Mouse (Mus musculus): Measurements from ENCODE around the gene Nkrf.
"Not testable (repeated sequence)": the region's sequence is repeated elsewhere in the genome, so short reads cannot be mapped to it uniquely, and the experiment has no call there.

Nkrf gene

GRCm38 (mm10) chrX:36902321-36903114 lies at the start of gene Nkrf:
Gene Nkrf (minus strand): TSS chrX:36902899.
- DNase-seq (ENCODE audit: low read depth, low spot score), result no peak

DNA sequence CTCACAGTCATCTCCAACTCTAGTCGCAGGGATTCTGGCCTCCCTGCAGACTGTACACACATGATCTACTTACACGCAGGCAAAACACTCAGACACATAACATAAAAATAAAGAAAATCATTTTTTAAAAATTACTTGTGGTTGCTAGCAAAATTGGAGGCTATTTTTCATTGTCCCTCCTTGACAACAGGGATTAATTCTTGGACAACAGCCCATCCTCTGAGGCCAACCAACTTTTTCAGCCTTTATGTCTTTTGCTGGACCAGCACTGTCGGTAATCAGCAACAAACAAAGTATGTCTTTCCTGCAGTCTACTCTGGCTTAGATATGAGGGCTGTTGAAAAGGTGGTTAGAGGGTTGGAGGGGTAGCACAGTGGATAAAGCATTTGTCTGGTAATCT lies 38.4 kb upstream of the Nkrf start:
- DNase-seq (ENCODE audit: low read depth, low spot score), result no peak

DNA sequence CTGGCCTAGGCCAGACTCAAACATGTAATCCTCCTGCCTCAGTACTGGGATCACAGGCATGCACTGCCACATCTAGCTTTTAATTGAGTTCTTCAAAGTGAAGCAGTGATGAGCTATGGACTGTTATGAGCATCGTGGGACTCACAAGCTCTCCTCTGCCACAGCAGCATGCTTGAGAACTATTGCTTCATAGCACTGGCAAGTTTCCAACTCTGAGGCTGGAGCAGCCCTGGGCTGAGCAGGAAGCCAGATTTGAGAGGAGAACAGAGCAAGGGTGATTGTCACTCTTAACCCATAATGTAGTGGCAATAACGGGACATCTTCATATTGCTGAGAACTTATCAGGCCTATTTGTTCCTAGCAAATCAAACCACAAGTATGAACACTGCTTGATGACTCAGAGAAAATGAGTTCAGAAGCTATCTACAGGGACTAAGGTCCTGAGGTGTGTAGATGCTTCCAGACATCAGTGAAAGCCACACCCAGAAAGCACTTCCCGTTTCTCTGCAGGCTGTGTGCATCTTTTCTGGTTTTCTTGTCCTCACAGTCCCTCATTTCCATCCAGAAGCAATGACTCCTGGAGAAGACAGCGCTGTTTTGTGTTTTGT lies 37.2 kb upstream of the Nkrf start:
- no peak for DNase-seq (ENCODE audit: low read depth, low spot score)

GRCm38 (mm10) chrX:36935326-36935966 lies 32.7 kb upstream of the Nkrf start:
- no peak for DNase-seq (ENCODE audit: low read depth, low spot score)

DNA sequence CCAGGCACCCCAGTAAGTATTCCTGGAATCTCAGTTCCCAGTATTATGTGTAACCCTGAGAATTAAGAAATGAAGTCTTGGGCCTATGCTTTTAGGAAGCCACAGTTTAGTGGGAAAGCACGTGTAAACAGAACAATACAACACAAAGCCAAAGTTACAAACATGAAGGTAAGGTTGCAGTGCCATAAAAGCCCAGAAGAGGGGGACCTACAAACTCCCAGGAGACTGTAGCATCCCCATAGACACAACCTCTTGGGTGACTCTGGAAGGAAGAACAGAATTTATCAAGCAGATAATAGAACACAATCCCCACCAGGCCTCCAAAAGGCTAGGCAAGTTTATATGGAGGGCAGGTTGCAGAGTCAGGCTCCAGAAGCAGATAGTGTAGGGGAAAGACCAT lies 27.9 kb upstream of the Nkrf start:
- DNase-seq (ENCODE audit: low read depth, low spot score), result no peak

GRCm38 (mm10) chrX:36929694-36930093 lies 27.0 kb upstream of the Nkrf start:
- DNase-seq (ENCODE audit: low read depth, low spot score), result no peak

GRCm38 (mm10) chrX:36928791-36929190 lies 26.1 kb upstream of the Nkrf start:
- DNase-seq (ENCODE audit: low read depth, low spot score), result no peak

DNA sequence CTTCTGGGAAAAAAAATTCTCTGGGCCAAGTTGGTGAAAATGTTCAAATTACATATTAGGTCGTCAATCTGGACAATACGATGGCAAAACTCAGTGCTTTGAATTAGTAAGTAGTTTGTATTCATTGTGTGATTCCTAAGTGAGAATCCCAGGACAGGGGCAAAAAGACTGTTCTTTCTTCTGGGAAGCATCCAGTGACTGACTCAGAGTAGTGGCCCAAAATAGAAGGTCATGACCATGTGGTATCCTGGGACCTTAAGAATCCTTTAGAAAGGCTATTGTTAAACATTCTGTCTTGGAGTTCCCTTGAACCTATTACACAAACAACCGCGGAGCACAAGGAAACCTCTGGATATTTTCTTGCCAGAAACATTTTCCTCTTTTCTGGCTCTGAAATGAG lies 18.6 kb upstream of the Nkrf start:
- DNase-seq (ENCODE audit: low read depth, low spot score), result no peak

- no peak for DNase-seq (ENCODE audit: low read depth, low spot score)
Observed at GRCm38 (mm10) chrX:36917749-36918148, 15.1 kb upstream of the Nkrf start.

DNA sequence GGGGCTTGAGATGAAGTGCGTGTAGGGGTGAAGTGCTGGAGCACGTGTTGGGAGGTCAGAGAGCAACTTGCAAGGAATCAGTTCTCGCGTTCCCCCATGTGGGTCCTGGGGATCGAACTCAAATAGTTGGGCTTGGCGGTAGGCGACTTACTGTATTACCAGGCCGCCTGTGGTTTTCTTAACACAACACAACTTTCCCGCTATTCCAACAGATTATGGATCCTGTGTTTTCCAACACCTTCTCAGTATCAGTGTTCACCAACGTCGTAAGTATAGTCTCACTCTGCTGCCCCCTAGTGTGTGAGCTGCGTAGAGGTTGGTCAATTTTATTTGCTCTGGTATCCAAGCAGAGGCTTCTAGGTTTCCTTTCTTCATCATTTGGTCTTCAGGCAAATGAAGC lies 8.6 kb upstream of the Nkrf start:
- peak; percentile 35 for DNase-seq (ENCODE audit: low read depth, low spot score)

- no peak for DNase-seq (ENCODE audit: low read depth, low spot score)
Observed at GRCm38 (mm10) chrX:36906539-36906938, 3.8 kb upstream of the Nkrf start.

- peak; percentile 96 for DNase-seq (ENCODE audit: low read depth, low spot score)
Observed at GRCm38 (mm10) chrX:36903115-36903768, 543 bp upstream of the Nkrf start.

- no peak for DNase-seq (ENCODE audit: low read depth, low spot score)
Observed at GRCm38 (mm10) chrX:36901655-36902054, 1.0 kb downstream of the Nkrf start.

DNA sequence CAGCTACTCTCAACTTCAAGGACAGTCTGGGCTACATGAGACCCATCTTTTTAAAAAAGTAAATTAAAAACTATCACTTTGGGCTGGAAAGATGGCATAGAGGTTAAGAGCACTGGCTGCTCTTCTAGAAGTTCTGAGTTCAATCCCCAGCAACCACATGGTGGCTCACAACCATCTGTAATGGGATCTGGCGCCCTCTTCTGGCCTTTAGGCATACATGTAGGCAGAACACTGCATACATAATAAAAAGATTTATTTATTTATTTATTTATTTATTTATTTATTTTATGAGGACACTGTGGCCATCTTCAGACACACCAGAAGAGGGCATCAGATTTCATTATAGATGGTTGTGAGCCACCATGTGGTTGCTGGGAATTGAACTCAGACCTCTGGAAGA lies 3.8 kb downstream of the Nkrf start:
- not testable (repeated sequence) for DNase-seq (ENCODE audit: low read depth, low spot score)

- no peak for DNase-seq (ENCODE audit: low read depth, low spot score)
Observed at GRCm38 (mm10) chrX:36884719-36885118, 18.0 kb downstream of the Nkrf start.

GRCm38 (mm10) chrX:36874704-36875128 lies 28.0 kb downstream of the Nkrf start:
- DNase-seq (ENCODE audit: low read depth, low spot score), result peak; percentile 5

DNA sequence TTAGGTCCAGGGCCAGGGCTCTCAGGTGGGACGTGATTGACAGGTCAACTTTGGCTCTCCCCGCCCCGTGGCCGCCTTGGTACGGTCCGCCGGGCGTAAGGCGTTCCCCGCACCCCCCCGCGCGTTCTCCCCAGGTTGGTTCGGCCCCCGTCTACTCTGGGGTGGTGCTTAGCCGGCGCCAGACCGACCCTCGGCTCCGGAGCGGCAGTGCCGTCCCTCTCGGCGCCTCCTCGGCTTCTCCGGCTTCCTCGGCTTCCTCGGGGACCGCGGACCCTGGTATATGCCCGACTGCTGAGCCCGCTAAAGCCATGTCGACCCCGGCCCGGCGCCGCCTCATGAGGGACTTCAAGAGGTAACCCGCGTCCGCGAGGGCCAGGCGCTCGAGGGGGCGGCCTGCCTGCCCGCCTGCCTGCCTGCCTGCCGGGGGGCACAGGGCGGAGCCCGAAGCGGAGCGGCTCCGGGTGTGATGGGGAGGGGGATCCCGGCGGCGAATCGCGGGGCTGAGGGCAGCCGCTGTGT lies 28.5 kb downstream of the Nkrf start:
- peak; percentile 79 for DNase-seq (ENCODE audit: low read depth, low spot score)

- no peak for DNase-seq (ENCODE audit: low read depth, low spot score)
Observed at GRCm38 (mm10) chrX:36873765-36874164, 28.9 kb downstream of the Nkrf start, which contains the start of the genes Ube2a and C330007P06Rik. Gene Ube2a (plus strand): TSS chrX:36873900. Gene C330007P06Rik (minus strand): TSS chrX:36874111.

DNA sequence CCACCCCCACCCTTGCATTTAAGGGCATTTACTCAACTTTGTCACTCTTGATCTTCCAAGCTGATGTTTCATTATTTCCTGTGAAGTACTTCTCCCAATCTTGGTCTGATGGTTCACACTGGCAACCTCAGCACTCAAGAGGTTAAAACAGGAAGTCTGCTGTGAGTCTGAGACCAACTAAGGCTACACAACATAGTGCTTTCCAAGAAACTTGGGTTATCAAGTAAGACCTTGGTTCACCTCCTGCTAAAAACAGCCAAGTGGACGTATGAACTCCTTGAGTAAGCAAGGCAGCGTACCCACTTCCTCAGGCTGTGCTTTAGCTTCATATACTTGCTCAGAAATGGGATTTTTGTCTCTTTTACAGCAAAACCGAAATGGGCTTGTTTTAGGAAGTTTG lies 32.3 kb downstream of the Nkrf start:
- DNase-seq (ENCODE audit: low read depth, low spot score), result no peak

- no peak for DNase-seq (ENCODE audit: low read depth, low spot score)
Observed at GRCm38 (mm10) chrX:36864609-36865328, 37.9 kb downstream of the Nkrf start.
